ENCODE assay signal across 8 mouse cellular contexts in the genomic region with DNA sequence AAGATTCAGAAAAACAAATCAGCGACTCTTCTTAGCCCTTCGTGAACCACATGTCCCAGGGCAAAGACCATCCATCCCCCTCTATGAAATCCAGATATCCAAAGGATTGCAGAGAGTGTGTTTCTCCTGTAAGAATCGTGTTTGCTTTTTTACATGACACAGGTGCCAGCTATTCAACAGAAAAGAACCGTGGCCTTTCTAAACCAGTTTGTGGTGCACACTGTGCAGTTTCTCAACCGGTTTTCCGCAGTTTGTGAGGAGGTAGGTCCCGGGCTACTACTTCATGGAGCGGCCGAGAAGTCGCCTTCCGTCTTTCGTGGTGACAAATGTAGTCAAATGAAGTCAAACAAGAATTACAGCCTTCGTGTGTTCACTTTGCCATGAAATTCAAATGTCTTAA. TPM values are rescaled to one million over a fixed set of nuclear protein-coding genes. Genes with fewer than 3 reads are reported as not detected.
DNase-seq lines count a peak whose midpoint lies in the region; ATAC-seq and TF ChIP-seq lines count a peak whose summit lies in the region.

No protein-coding gene starts in this region.

- peaks cover 8% of the 10 kb centered on the region for H3K36me3 ChIP-seq in heart, embryonic 13.5 days
- peaks cover 6% of the 10 kb centered on the region; the same call in 1 of the 2 replicates for H3K36me3 ChIP-seq in heart, postnatal 0 days (replicated peaks; ENCODE audit: control insufficient read depth, insufficient read depth, low read length)
- peaks cover 4% of the 10 kb centered on the region; the same call in 1 of the 2 replicates for H3K36me3 ChIP-seq in midbrain, embryonic 12.5 days

- no peak for ATAC-seq in heart, embryonic 13.5 days (ENCODE audit: extremely low read depth, insufficient number of reproducible peaks, low FRiP score, low TSS enrichment)
- ATAC-seq in heart, postnatal 0 days (ENCODE audit: insufficient read depth, low read depth) = no peak
- ATAC-seq in midbrain, embryonic 12.5 days (ENCODE audit: low FRiP score, low read depth) = no peak

- no peak for TF ChIP-seq EP300 in heart, postnatal 0 days (IDR thresholded peaks at IDR 0.05; ENCODE audit: low read depth)

- peak overlapping the region; percentile 89 for H3K9ac ChIP-seq in heart, embryonic 13.5 days
- peak overlapping the region; percentile 82 for H3K9ac ChIP-seq in heart, postnatal 0 days (replicated peaks; ENCODE audit: low read depth, low read length)
- H3K9ac ChIP-seq in midbrain, embryonic 12.5 days (replicated peaks) = peak overlapping the region; percentile 75

- WGBS in heart, embryonic 13.5 days = 76% methylated on average over 13 of the region's 13 CpGs
- WGBS in heart, postnatal 0 days = 74% methylated on average over 13 of the region's 13 CpGs
- 81% methylated on average over 13 of the region's 13 CpGs for WGBS in midbrain, embryonic 12.5 days

- no peak for TF ChIP-seq CTCF in heart, postnatal 0 days (IDR thresholded peaks at IDR 0.05; ENCODE audit: low read depth)

- no peaks in the 10 kb centered on the region for H3K27me3 ChIP-seq in heart, embryonic 13.5 days (replicated peaks)
- H3K27me3 ChIP-seq in heart, postnatal 0 days (ENCODE audit: control insufficient read depth, insufficient read depth, low read length) = no peaks in the 10 kb centered on the region
- H3K27me3 ChIP-seq in midbrain, embryonic 12.5 days = no peaks in the 10 kb centered on the region

- H3K27ac ChIP-seq in heart, embryonic 13.5 days (replicated peaks) = peak overlapping the region; percentile 77
- no peak overlapping the region for H3K27ac ChIP-seq in heart, postnatal 0 days (ENCODE audit: low read depth)
- peak overlapping the region; percentile 75; the same call in 1 of the 2 replicates for H3K27ac ChIP-seq in midbrain, embryonic 12.5 days (replicated peaks)

- H3K4me1 ChIP-seq in heart, embryonic 13.5 days = peaks cover 6% of the 10 kb centered on the region
- no peaks in the 10 kb centered on the region; the same call in 1 of the 2 replicates for H3K4me1 ChIP-seq in heart, postnatal 0 days (ENCODE audit: control insufficient read depth, insufficient read depth)
- peaks cover 8% of the 10 kb centered on the region for H3K4me1 ChIP-seq in midbrain, embryonic 12.5 days

- no peaks in the 10 kb centered on the region for H3K9me3 ChIP-seq in heart, embryonic 13.5 days
- no peaks in the 10 kb centered on the region for H3K9me3 ChIP-seq in heart, postnatal 0 days (replicated peaks; ENCODE audit: control insufficient read depth, low read length)
- H3K9me3 ChIP-seq in midbrain, embryonic 12.5 days = no peaks in the 10 kb centered on the region

- peak overlapping the region; percentile 74 for H3K4me2 ChIP-seq in heart, embryonic 13.5 days
- peak overlapping the region; percentile 75 for H3K4me2 ChIP-seq in heart, postnatal 0 days (ENCODE audit: low read depth, low read length)
- peak overlapping the region; percentile 65 for H3K4me2 ChIP-seq in midbrain, embryonic 12.5 days (replicated peaks)

- DNase-seq in heart, adult 9 months (ENCODE audit: low spot score in 2 of 2) = no peak
- peak; percentile 11 for DNase-seq in R1 (ENCODE audit: low read depth, low spot score)
- no peak for DNase-seq in heart, postnatal 0 days (ENCODE audit: low spot score)
- DNase-seq in embryo, embryonic 10 days (ENCODE audit: low spot score) = no peak
- DNase-seq in ovary, postnatal 14 days (ENCODE audit: low spot score) = no peak
- DNase-seq in spleen, postnatal 14 days (ENCODE audit: low spot score in 2 of 2) = no peak

- peak overlapping the region; percentile 78 for H3K4me3 ChIP-seq in heart, embryonic 13.5 days
- H3K4me3 ChIP-seq in heart, postnatal 0 days (ENCODE audit: low read depth, low read length) = peak overlapping the region; percentile 73
- H3K4me3 ChIP-seq in midbrain, embryonic 12.5 days = peak overlapping the region; percentile 65

RNA-seq across cellular contexts. Expression of gene Washc3, which starts 0.8 kb away (rescaled TPM):
- polyA plus RNA-seq in heart, embryonic 13.5 days (2015; fragmentation: Nextera tagmentation; extraction: Ambion mirVana) = 47.9 and 48.3 TPM in 2 replicates
- 33.0 and 40.1 TPM in 2 replicates for total RNA-seq in heart, postnatal 0 days (2014; rRNA removed; ENCODE audit: low replicate concordance)
- polyA plus RNA-seq in heart, postnatal 0 days (2015; fragmentation: Nextera tagmentation; extraction: Ambion mirVana) = 52.5 and 59.4 TPM in 2 replicates
- polyA plus RNA-seq in midbrain, embryonic 12.5 days (2016; fragmentation: Nextera tagmentation; extraction: Ambion mirVana) = 43.5 and 44.6 TPM in 2 replicates

RNA-seq across cellular contexts. Expression of gene Nup37, which starts 54.9 kb away (rescaled TPM):
- 35.2 and 35.5 TPM in 2 replicates for polyA plus RNA-seq in heart, embryonic 13.5 days (2015; fragmentation: Nextera tagmentation; extraction: Ambion mirVana)
- 7.5 and 24.1 TPM in 2 replicates for total RNA-seq in heart, postnatal 0 days (2014; rRNA removed; ENCODE audit: low replicate concordance)
- 21.9 and 22.1 TPM in 2 replicates for polyA plus RNA-seq in heart, postnatal 0 days (2015; fragmentation: Nextera tagmentation; extraction: Ambion mirVana)
- 72.1 and 82.2 TPM in 2 replicates for polyA plus RNA-seq in midbrain, embryonic 12.5 days (2016; fragmentation: Nextera tagmentation; extraction: Ambion mirVana)

RNA-seq across cellular contexts. Expression of gene Parpbp, which starts 54.9 kb away (rescaled TPM):
- polyA plus RNA-seq in heart, embryonic 13.5 days (2015; fragmentation: Nextera tagmentation; extraction: Ambion mirVana) = 10.2 and 11.9 TPM in 2 replicates
- 6.9 and 17.5 TPM in 2 replicates for total RNA-seq in heart, postnatal 0 days (2014; rRNA removed; ENCODE audit: low replicate concordance)
- polyA plus RNA-seq in heart, postnatal 0 days (2015; fragmentation: Nextera tagmentation; extraction: Ambion mirVana) = 3.2 and 3.3 TPM in 2 replicates
- 11.4 and 11.8 TPM in 2 replicates for polyA plus RNA-seq in midbrain, embryonic 12.5 days (2016; fragmentation: Nextera tagmentation; extraction: Ambion mirVana)
